Mouse (Mus musculus) liver (tissue): Measurements from ENCODE around the gene Samhd1.
A peak's percentile ranks its signal among the peaks of the same experiment; 100 is the strongest.

Experiments
- DNase-seq: peaks from one replicate; pipeline ENCODE4 v3.0.0-alpha.2; 2020; ENCODE audit warnings: mixed read lengths

Gene Samhd1

GRCm38 (mm10) chr2:157070365-157070764 lies 64.7 kb downstream of the Samhd1 start:
- DNase-seq, result no peak

GRCm38 (mm10) chr2:157069755-157070315 lies 65.2 kb downstream of the Samhd1 start:
- DNase-seq, result no peak

GRCm38 (mm10) chr2:157069355-157069735 lies 65.7 kb downstream of the Samhd1 start:
- DNase-seq, result no peak

GRCm38 (mm10) chr2:157068701-157069354 lies 66.2 kb downstream of the Samhd1 start:
- no peak for DNase-seq

- no peak for DNase-seq
These were observed 68.2 kb downstream of the Samhd1 start for GRCm38 (mm10) chr2:157066731-157067430.

- DNase-seq, result no peak
These were observed 69.2 kb downstream of the Samhd1 start for GRCm38 (mm10) chr2:157065879-157066226.

GRCm38 (mm10) chr2:157064978-157065878 lies 69.8 kb downstream of the Samhd1 start:
- no peak for DNase-seq

GRCm38 (mm10) chr2:157064136-157064535 lies 70.9 kb downstream of the Samhd1 start:
- DNase-seq, result no peak

GRCm38 (mm10) chr2:157063241-157063700 lies 71.8 kb downstream of the Samhd1 start:
- no peak for DNase-seq

GRCm38 (mm10) chr2:157060557-157061305 lies 74.3 kb downstream of the Samhd1 start:
- DNase-seq, result no peak

- DNase-seq, result no peak
These were observed 75.0 kb downstream of the Samhd1 start for GRCm38 (mm10) chr2:157060037-157060436.

- DNase-seq, result no peak
These were observed 75.9 kb downstream of the Samhd1 start for GRCm38 (mm10) chr2:157059166-157059565.

GRCm38 (mm10) chr2:157058342-157058998 lies 76.6 kb downstream of the Samhd1 start:
- peak; percentile 77 for DNase-seq

- no peak for DNase-seq
These were observed 77.3 kb downstream of the Samhd1 start for GRCm38 (mm10) chr2:157057758-157058157.

GRCm38 (mm10) chr2:157057186-157057585 lies 77.9 kb downstream of the Samhd1 start:
- no peak for DNase-seq

- no peak for DNase-seq
These were observed 79.3 kb downstream of the Samhd1 start for GRCm38 (mm10) chr2:157055721-157056120.

- DNase-seq, result no peak
These were observed 80.2 kb downstream of the Samhd1 start for GRCm38 (mm10) chr2:157054816-157055215.

- no peak for DNase-seq
These were observed 80.8 kb downstream of the Samhd1 start for GRCm38 (mm10) chr2:157054297-157054696.

GRCm38 (mm10) chr2:157053787-157054186 lies 81.3 kb downstream of the Samhd1 start:
- no peak for DNase-seq

GRCm38 (mm10) chr2:157053124-157053523 lies 81.9 kb downstream of the Samhd1 start:
- DNase-seq, result no peak

GRCm38 (mm10) chr2:157052448-157052847 lies 82.6 kb downstream of the Samhd1 start:
- no peak for DNase-seq

GRCm38 (mm10) chr2:157049831-157050243 lies 85.2 kb downstream of the Samhd1 start:
- no peak for DNase-seq
